Mouse (Mus musculus): ENCODE measurements around the gene Vps36. TPM values are rescaled to one million over a fixed set of nuclear protein-coding genes. Genes with fewer than 3 reads are reported as not detected.

Gene Vps36
- polyA plus RNA-seq (2015; fragmentation: Nextera tagmentation; extraction: Ambion mirVana): 38.9 and 40.4 TPM in 2 replicates

DNA sequence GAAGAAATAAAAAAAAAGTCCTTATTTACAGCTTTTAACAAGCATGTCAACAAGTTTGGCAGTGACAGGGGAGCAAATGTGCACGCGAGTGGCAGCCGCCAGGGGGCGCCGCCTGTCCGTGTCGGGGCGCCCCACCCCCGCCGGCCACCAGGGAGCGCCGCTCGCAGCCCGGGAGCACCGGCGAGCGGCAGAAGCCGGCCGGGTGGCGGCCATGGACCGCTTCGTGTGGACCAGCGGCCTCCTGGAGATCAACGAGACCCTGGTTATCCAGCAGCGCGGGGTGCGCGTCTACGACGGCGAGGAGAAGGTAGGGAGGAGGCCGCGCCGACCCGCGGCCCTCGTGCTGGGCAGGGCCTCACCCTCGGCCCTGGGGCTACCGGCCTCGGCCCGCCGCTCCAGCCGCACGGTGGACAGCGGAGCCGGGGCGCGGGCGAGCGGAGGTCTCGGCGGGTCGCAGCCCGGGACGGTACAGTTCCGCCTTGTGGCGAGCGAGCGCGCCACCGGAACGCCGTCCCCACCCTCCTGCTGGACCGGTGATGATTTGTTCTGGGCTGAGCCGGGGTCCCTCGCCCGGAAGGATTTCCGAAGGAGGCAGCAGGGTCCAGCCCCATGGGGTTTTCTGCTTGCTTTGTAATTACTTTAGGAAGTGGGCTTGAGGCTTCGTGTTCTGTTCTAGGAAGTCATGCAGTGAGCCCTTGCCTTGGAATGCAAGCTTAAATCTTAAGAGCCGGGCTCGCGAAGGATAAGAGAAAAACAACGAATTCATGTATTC, at the start of gene Vps36:
TSS of gene Vps36 (plus strand) at position 150 of the 772 bp plus-strand sequence.

DNA sequence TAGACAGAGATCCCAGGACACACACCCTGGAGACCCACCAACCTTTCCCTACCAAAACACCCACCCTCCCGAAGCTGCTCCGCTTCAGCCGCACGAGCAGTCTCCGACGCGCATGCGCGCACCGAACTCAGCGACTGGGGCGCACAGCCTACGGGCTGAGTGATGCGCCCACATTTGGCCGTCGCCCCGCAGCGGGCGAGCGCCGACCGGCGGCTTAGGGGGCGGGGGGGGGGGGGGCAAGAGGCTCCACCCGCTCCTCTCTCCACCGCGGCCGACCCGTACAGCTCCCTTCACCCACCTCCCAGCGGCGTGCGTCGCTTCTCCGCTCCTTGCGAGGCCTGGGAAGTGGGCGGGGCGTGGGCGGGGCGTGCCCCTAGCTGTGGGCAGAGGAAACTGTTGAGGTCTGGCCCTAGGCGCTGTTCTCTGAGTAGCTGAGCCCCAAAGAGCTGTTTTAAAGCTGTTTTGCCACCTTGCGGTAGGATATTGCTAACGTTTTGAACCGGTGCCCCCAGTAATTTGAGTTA, 26.5 kb upstream of the Vps36 start, which contains the start of gene Nek3:
TSS of gene Nek3 (minus strand) at position 356 of the 524 bp plus-strand sequence.

DNA sequence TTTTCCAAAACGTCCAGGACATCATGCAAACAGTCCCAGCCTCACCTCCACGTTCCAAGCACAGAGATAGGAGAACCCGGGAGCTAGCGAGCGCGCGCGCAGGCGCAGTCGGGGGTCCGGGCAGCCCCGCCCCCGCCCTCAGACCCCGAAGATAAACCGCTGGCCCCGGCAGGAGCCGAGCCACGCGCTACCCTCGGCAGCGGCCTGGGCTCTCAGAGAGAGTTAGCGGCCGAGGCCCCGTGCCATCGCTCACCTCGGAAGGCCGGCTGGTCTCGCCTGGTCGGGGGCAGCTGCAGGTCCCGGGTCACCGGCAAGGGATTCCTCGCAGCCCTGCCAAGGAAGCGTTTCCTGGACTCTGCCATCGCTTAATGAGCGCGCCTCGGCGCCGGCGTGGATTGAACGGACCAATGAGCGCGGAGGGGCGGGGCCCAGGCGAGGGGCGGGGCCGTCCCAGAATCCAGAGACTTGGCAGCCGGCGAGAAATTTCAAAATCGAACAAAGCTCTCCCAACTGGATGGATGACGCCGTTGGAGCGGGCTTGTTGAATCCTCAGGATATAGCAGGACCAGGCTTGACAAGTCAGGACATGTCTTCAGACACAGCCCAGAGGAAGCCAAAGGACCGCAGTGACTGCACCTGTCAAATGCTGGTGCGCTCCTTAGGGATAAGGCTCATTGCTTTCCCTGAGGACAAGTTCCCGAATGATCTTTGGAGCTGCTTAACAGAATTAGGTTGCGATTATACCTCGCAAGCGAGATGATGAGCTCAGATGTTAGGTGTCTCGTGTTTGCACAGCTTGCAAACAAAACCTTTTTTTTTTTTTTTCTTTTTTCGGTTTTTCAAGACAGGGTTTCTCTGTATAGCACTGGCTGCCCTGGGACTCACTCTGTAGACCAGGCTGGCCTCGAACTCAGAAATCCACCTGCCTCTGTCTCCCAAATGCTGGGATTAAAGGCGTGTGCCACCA, 6.9 kb upstream of the Vps36 start, which contains the start of gene Ckap2:
TSS of gene Ckap2 (minus strand) at position 389 of the 967 bp plus-strand sequence.

DNA sequence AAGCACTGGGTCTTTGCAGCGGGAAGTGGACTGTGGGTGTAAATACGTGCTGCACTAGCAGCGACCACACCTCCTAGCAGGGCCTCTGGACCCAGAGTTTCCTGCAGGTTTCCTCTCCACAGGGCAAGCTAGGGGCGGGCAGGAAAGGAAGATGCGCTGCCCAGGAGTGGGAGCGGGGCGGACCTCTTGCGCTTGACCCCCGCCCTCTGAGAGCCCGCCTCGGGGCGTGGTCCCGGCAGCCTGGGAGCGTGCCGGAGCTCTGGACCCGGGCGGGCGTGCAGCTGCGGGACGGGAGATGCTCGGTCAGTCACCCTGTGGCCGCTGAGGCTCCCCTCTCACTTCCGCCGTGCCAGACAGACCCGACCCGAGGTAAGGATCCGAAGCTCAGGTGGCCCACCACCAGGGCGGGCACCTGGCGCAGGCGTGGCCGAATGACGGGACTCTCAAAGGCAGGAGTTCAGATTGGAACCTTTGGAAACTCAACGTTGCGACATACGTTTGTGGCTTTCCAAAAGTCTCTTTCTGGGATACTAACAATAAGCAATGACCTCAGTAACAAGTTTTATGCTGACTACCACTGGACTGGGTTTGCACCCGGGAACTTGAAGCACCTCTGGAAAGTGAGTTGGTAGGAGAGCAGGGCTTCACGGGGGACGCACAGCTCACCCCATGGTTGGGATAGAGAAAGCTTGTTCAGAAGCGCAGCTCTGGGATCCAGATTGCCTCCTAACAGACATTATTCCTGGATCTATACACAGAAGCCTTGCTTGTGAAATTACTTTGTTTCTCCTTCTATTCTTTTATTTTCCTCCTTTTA, 34.7 kb downstream of the Vps36 start, which contains the start of gene Thsd1:
TSS of gene Thsd1 (plus strand) at position 253 of the 817 bp plus-strand sequence.

Other genes starting within 250 kb of the Vps36 start
- gene Defb13, start 246.0 kb upstream of the Vps36 start, polyA plus RNA-seq (2015; fragmentation: Nextera tagmentation; extraction: Ambion mirVana): not detected in 2 replicates
- not detected in 2 replicates for gene Fam90a1a, start 234.1 kb upstream of the Vps36 start, polyA plus RNA-seq (2015; fragmentation: Nextera tagmentation; extraction: Ambion mirVana)
- not detected in 2 replicates for gene Ccdc70, start 223.0 kb upstream of the Vps36 start, polyA plus RNA-seq (2015; fragmentation: Nextera tagmentation; extraction: Ambion mirVana)
- gene Atp7b, start 132.5 kb upstream of the Vps36 start, polyA plus RNA-seq (2015; fragmentation: Nextera tagmentation; extraction: Ambion mirVana): 1.9 TPM in 2 replicates
- gene Alg11, start 132.1 kb upstream of the Vps36 start, polyA plus RNA-seq (2015; fragmentation: Nextera tagmentation; extraction: Ambion mirVana): 30.4 and 32.2 TPM in 2 replicates
- gene Nek5, start 67.8 kb upstream of the Vps36 start, polyA plus RNA-seq (2015; fragmentation: Nextera tagmentation; extraction: Ambion mirVana): 0.75 and 0.98 TPM in 2 replicates
- gene Nek3, start 26.4 kb upstream of the Vps36 start, polyA plus RNA-seq (2015; fragmentation: Nextera tagmentation; extraction: Ambion mirVana): 5.3 and 5.8 TPM in 2 replicates
- 7.7 and 9.5 TPM in 2 replicates for gene Ckap2, start 7.0 kb upstream of the Vps36 start, polyA plus RNA-seq (2015; fragmentation: Nextera tagmentation; extraction: Ambion mirVana)
- 5.8 and 6.4 TPM in 2 replicates for gene Thsd1, start 34.5 kb downstream of the Vps36 start, polyA plus RNA-seq (2015; fragmentation: Nextera tagmentation; extraction: Ambion mirVana)
- not detected in 2 replicates for gene Tpte, start 90.6 kb downstream of the Vps36 start, polyA plus RNA-seq (2015; fragmentation: Nextera tagmentation; extraction: Ambion mirVana)
- 8.0 and 8.3 TPM in 2 replicates for gene Slc25a15, start 205.8 kb downstream of the Vps36 start, polyA plus RNA-seq (2015; fragmentation: Nextera tagmentation; extraction: Ambion mirVana)
- gene Mrps31, start 218.6 kb downstream of the Vps36 start, polyA plus RNA-seq (2015; fragmentation: Nextera tagmentation; extraction: Ambion mirVana): 35.0 and 37.3 TPM in 2 replicates